8 mouse cellular contexts compared by ENCODE assay signal in the genomic region with DNA sequence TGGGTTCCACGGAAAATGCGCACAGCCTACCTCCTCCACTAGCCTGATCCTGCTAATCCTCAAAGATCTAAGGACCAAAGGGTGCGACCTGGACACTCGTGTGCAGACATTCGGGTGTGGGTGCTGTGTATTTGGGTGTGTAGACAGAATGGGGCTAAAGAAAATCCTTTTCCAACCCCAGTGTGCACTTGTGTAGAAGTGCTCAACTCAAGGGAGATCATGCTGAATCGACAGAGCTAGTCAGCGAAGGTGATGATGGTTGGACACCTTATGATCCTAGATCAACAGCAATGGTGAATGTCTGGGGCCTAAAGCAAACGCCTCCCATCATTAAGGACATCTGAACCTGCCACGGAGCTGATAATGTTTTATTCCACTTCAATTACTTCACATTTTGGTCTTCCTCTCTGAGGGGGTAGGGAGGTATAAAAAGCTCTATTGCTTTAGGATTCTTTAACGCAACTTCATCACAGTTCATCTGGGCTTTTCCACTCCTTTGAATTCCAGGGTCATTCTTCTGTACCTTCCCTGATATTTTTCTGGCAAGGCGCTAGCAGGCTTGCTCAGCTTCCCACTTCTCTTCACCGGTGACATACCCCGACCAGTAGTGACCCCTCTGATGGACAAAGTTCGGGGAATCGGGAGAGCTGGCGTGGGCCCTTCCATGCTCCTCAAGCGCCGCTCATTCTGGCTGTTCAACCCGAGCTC. TPM values are rescaled to one million over a fixed set of nuclear protein-coding genes. Genes with fewer than 3 reads are reported as not detected.
DNase-seq lines count a peak whose midpoint lies in the region; ATAC-seq and TF ChIP-seq lines count a peak whose summit lies in the region.

No protein-coding gene starts in this region.

- H3K4me1 ChIP-seq in lung, embryonic 15.5 days = peaks cover 12% of the 10 kb centered on the region
- H3K4me1 ChIP-seq in embryonic facial prominence, embryonic 13.5 days = peaks cover 15% of the 10 kb centered on the region
- H3K4me1 ChIP-seq in intestine, postnatal 0 days (replicated peaks; ENCODE audit: control insufficient read depth, insufficient read depth, low read length) = no peaks in the 10 kb centered on the region
- H3K4me1 ChIP-seq in neural tube, embryonic 15.5 days = peaks cover 28% of the 10 kb centered on the region

- no peak for DNase-seq in lung, postnatal 14 days
- no peak for DNase-seq in B cell, adult 2 months
- no peak for DNase-seq in urinary bladder, postnatal 25 days (ENCODE audit: low spot score)

- TF ChIP-seq CTCF in intestine, postnatal 0 days (IDR thresholded peaks at IDR 0.05; ENCODE audit: low read depth) = no peak

- peak overlapping the region; percentile 79 for H3K9ac ChIP-seq in lung, embryonic 15.5 days
- peak overlapping the region; percentile 86 for H3K9ac ChIP-seq in embryonic facial prominence, embryonic 13.5 days
- H3K9ac ChIP-seq in intestine, postnatal 0 days (ENCODE audit: low read depth, low read length) = peak overlapping the region; percentile 81
- peak overlapping the region; percentile 75 for H3K9ac ChIP-seq in neural tube, embryonic 15.5 days (replicated peaks)

- no peaks in the 10 kb centered on the region for H3K9me3 ChIP-seq in lung, embryonic 15.5 days
- no peaks in the 10 kb centered on the region for H3K9me3 ChIP-seq in embryonic facial prominence, embryonic 13.5 days
- no peaks in the 10 kb centered on the region for H3K9me3 ChIP-seq in intestine, postnatal 0 days (ENCODE audit: control insufficient read depth)
- no peaks in the 10 kb centered on the region for H3K9me3 ChIP-seq in neural tube, embryonic 15.5 days (replicated peaks)

- H3K27ac ChIP-seq in lung, embryonic 15.5 days = peak overlapping the region; percentile 94
- H3K27ac ChIP-seq in embryonic facial prominence, embryonic 13.5 days = peak overlapping the region; percentile 93
- peak overlapping the region; percentile 90 for H3K27ac ChIP-seq in intestine, postnatal 0 days (ENCODE audit: low read depth, low read length)
- H3K27ac ChIP-seq in neural tube, embryonic 15.5 days (replicated peaks) = peak overlapping the region; percentile 93

- H3K4me2 ChIP-seq in lung, embryonic 15.5 days = peak overlapping the region; percentile 90
- H3K4me2 ChIP-seq in embryonic facial prominence, embryonic 13.5 days = peak overlapping the region; percentile 80
- H3K4me2 ChIP-seq in intestine, postnatal 0 days (replicated peaks; ENCODE audit: low read depth) = peak overlapping the region; percentile 98
- H3K4me2 ChIP-seq in neural tube, embryonic 15.5 days = peak overlapping the region; percentile 87

- H3K36me3 ChIP-seq in lung, embryonic 15.5 days = no peaks in the 10 kb centered on the region
- H3K36me3 ChIP-seq in embryonic facial prominence, embryonic 13.5 days = 0 out of 2 replicates have a peak, but pooled peaks cover 5% of the 10 kb centered on the region
- H3K36me3 ChIP-seq in intestine, postnatal 0 days (ENCODE audit: control insufficient read depth, insufficient read depth) = peaks cover 6% of the 10 kb centered on the region; the same call in 1 of the 2 replicates
- H3K36me3 ChIP-seq in neural tube, embryonic 15.5 days = no peaks in the 10 kb centered on the region

- no peaks in the 10 kb centered on the region for H3K27me3 ChIP-seq in lung, embryonic 15.5 days
- H3K27me3 ChIP-seq in embryonic facial prominence, embryonic 13.5 days = peaks cover 9% of the 10 kb centered on the region; the same call in 1 of the 2 replicates
- H3K27me3 ChIP-seq in intestine, postnatal 0 days (replicated peaks; ENCODE audit: control insufficient read depth, insufficient read depth, low read length) = no peaks in the 10 kb centered on the region
- no peaks in the 10 kb centered on the region for H3K27me3 ChIP-seq in neural tube, embryonic 15.5 days (replicated peaks)

- peak overlapping the region; percentile 73 for H3K4me3 ChIP-seq in lung, embryonic 15.5 days
- H3K4me3 ChIP-seq in embryonic facial prominence, embryonic 13.5 days = peak overlapping the region; percentile 71
- peak overlapping the region; percentile 62 for H3K4me3 ChIP-seq in intestine, postnatal 0 days (ENCODE audit: low read depth, low read length)
- H3K4me3 ChIP-seq in neural tube, embryonic 15.5 days (replicated peaks) = peak overlapping the region; percentile 57

- WGBS in lung, embryonic 15.5 days = 27% methylated on average over 19 of the region's 19 CpGs
- WGBS in embryonic facial prominence, embryonic 13.5 days = 24% methylated on average over 19 of the region's 19 CpGs
- WGBS in intestine, postnatal 0 days = 31% methylated on average over 19 of the region's 19 CpGs
- 22% methylated on average over 19 of the region's 19 CpGs for WGBS in neural tube, embryonic 15.5 days

- no peak for ATAC-seq in lung, embryonic 15.5 days (ENCODE audit: borderline replicate concordance, extremely low read depth, low FRiP score, low TSS enrichment)
- ATAC-seq in embryonic facial prominence, embryonic 13.5 days (ENCODE audit: insufficient number of reproducible peaks, insufficient read depth, low FRiP score, low TSS enrichment, low read depth) = no peak
- ATAC-seq in intestine, postnatal 0 days = no peak
- ATAC-seq in neural tube, embryonic 15.5 days (ENCODE audit: low FRiP score) = no peak
- ATAC-seq in granulocyte monocyte progenitor cell, adult 5-6 weeks (replicated peaks; ENCODE audit: poor library complexity, severe bottlenecking) = no peak

RNA-seq across cellular contexts. Expression of gene 1700056E22Rik, which starts 1.3 kb away (rescaled TPM):
- 1.1 and 1.5 TPM in 2 replicates for polyA plus RNA-seq in lung, embryonic 15.5 days (2015; fragmentation: Nextera tagmentation; extraction: Ambion mirVana)
- 1.1 and 1.5 TPM in 2 replicates for polyA plus RNA-seq in embryonic facial prominence, embryonic 13.5 days (2015; fragmentation: Nextera tagmentation; extraction: Ambion mirVana)
- 1.2 and 1.5 TPM in 2 replicates for polyA plus RNA-seq in intestine, postnatal 0 days (2015; fragmentation: Nextera tagmentation; extraction: Ambion mirVana)
- polyA plus RNA-seq in neural tube, embryonic 15.5 days (2015; fragmentation: Nextera tagmentation; extraction: Ambion mirVana) = 0.91 and 1.6 TPM in 2 replicates
- not detected in 2 replicates for total RNA-seq in granulocyte monocyte progenitor cell, adult 5-6 weeks (2014; fragmentation: Nextera tagmentation)
- total RNA-seq in granulocyte monocyte progenitor cell, adult 5-6 weeks (2017) = 0.95 TPM in 1 of 2 replicates, not detected in the other

RNA-seq across cellular contexts. Expression of gene Dusp10, which starts 19.7 kb away (rescaled TPM):
- polyA plus RNA-seq in lung, embryonic 15.5 days (2015; fragmentation: Nextera tagmentation; extraction: Ambion mirVana) = 6.7 and 7.8 TPM in 2 replicates
- polyA plus RNA-seq in embryonic facial prominence, embryonic 13.5 days (2015; fragmentation: Nextera tagmentation; extraction: Ambion mirVana) = 13.1 and 14.1 TPM in 2 replicates
- polyA plus RNA-seq in intestine, postnatal 0 days (2015; fragmentation: Nextera tagmentation; extraction: Ambion mirVana) = 6.5 and 8.1 TPM in 2 replicates
- 5.2 and 9.8 TPM in 2 replicates for polyA plus RNA-seq in neural tube, embryonic 15.5 days (2015; fragmentation: Nextera tagmentation; extraction: Ambion mirVana)
- total RNA-seq in granulocyte monocyte progenitor cell, adult 5-6 weeks (2014; fragmentation: Nextera tagmentation) = 0.96 and 1.4 TPM in 2 replicates
- total RNA-seq in granulocyte monocyte progenitor cell, adult 5-6 weeks (2017) = 2.8 and 5.8 TPM in 2 replicates
